Mouse (Mus musculus) retina, adult 2 months (tissue): Measurements from ENCODE around the gene Cnksr1.

ENCODE experiments used
- DNase-seq: peaks from one replicate; pipeline ENCODE4 v3.0.0-alpha.2; 2012; ENCODE audit warnings: low read depth, low spot score

Gene Cnksr1

GRCm38 (mm10) chr4:134203340-134203896 is 34.8 kb downstream of the Cnksr1 start:
- DNase-seq, result no peak

GRCm38 (mm10) chr4:134202904-134203303 is 35.3 kb downstream of the Cnksr1 start, which contains the start of gene Gm7534:
Gene Gm7534 (minus strand): TSS chr4:134203004.
- no peak for DNase-seq

- no peak for DNase-seq
Observed at GRCm38 (mm10) chr4:134199371-134199770, 38.8 kb downstream of the Cnksr1 start.

GRCm38 (mm10) chr4:134186268-134186667 is 51.9 kb downstream of the Cnksr1 start:
- no peak for DNase-seq

GRCm38 (mm10) chr4:134185569-134185968 is 52.6 kb downstream of the Cnksr1 start:
- no peak for DNase-seq

GRCm38 (mm10) chr4:134183711-134184110 is 54.5 kb downstream of the Cnksr1 start:
- DNase-seq, result no peak

- DNase-seq, result no peak
Observed at GRCm38 (mm10) chr4:134181825-134182224, 56.4 kb downstream of the Cnksr1 start.

- no peak for DNase-seq
Observed at GRCm38 (mm10) chr4:134181112-134181511, 57.1 kb downstream of the Cnksr1 start.
